Mouse (Mus musculus) spleen, embryonic (tissue): Measurements from ENCODE around the gene Ccndbp1.
"Not testable (repeated sequence)": the region's sequence is repeated elsewhere in the genome, so short reads cannot be mapped to it uniquely, and the experiment has no call there.

Experiments used
- CTCF ChIA-PET: fragments of 350-600 bp; sonication (Branson Sonifier 250); formaldehyde crosslinking; loops from one replicate; lab custom pipeline; 2022; lab: Charles Lee

Ccndbp1 gene

GRCm38 (mm10) chr2:121007925-121008663 is at the start of gene Ccndbp1:
Gene Ccndbp1 (plus strand): TSS chr2:121008403.
- CTCF ChIA-PET: interaction anchor here (0.5 kb wide), 1 partner anchor 1374 kb away, joined by 4 read pairs; no protein-coding TSS in a partner anchor

- CTCF ChIA-PET: interaction anchor here (0.6 kb wide), 1 partner anchor 32 kb away, joined by 6 read pairs; no protein-coding TSS in a partner anchor
These were observed 48.8 kb upstream of the Ccndbp1 start for GRCm38 (mm10) chr2:120959363-120959762.

GRCm38 (mm10) chr2:120959827-120960226 is 48.4 kb upstream of the Ccndbp1 start:
- CTCF ChIA-PET: interaction anchor here (0.6 kb wide), 1 partner anchor 32 kb away, joined by 6 read pairs; no protein-coding TSS in a partner anchor

- CTCF ChIA-PET: no interaction called here
These were observed 47.9 kb upstream of the Ccndbp1 start for GRCm38 (mm10) chr2:120960261-120960660.

GRCm38 (mm10) chr2:120963110-120963509 is 45.1 kb upstream of the Ccndbp1 start:
- CTCF ChIA-PET: no interaction called here

GRCm38 (mm10) chr2:120965486-120965885 is 42.7 kb upstream of the Ccndbp1 start:
- CTCF ChIA-PET: interaction anchor here (0.5 kb wide), 1 partner anchor 395 kb away, joined by 3 read pairs; no protein-coding TSS in a partner anchor

GRCm38 (mm10) chr2:120970045-120970539 is 38.1 kb upstream of the Ccndbp1 start:
- CTCF ChIA-PET: no interaction called here

- CTCF ChIA-PET: interaction anchor here (0.6 kb wide), 1 partner anchor 1269 kb away, joined by 3 read pairs; no protein-coding TSS in a partner anchor
These were observed 37.6 kb upstream of the Ccndbp1 start, which contains the start of gene Ubr1 for GRCm38 (mm10) chr2:120970559-120971080. Gene Ubr1 (minus strand): TSS chr2:120970715.

GRCm38 (mm10) chr2:120971766-120972165 is 36.4 kb upstream of the Ccndbp1 start:
- CTCF ChIA-PET: no interaction called here

GRCm38 (mm10) chr2:120972257-120972656 is 35.9 kb upstream of the Ccndbp1 start:
- CTCF ChIA-PET: not testable (repeated sequence)

- CTCF ChIA-PET: no interaction called here
These were observed 35.2 kb upstream of the Ccndbp1 start for GRCm38 (mm10) chr2:120972964-120973363.

- CTCF ChIA-PET: no interaction called here
These were observed 31.9 kb upstream of the Ccndbp1 start for GRCm38 (mm10) chr2:120976308-120976707.

- CTCF ChIA-PET: interaction anchor here (0.7 kb wide), 1 partner anchor 35 kb away, joined by 3 read pairs; no protein-coding TSS in a partner anchor
These were observed 30.9 kb upstream of the Ccndbp1 start, which contains the start of gene Tmem62 for GRCm38 (mm10) chr2:120976990-120977925. Gene Tmem62 (plus strand): TSS chr2:120977017.

GRCm38 (mm10) chr2:120977926-120978692 is 30.1 kb upstream of the Ccndbp1 start:
- CTCF ChIA-PET: interaction anchor here (0.7 kb wide), 1 partner anchor 35 kb away, joined by 3 read pairs; no protein-coding TSS in a partner anchor

- CTCF ChIA-PET: no interaction called here
These were observed 29.5 kb upstream of the Ccndbp1 start for GRCm38 (mm10) chr2:120978693-120979037.

- CTCF ChIA-PET: no interaction called here
These were observed 28.4 kb upstream of the Ccndbp1 start for GRCm38 (mm10) chr2:120979819-120980218.

- CTCF ChIA-PET: no interaction called here
These were observed 27.3 kb upstream of the Ccndbp1 start for GRCm38 (mm10) chr2:120980861-120981260.

- CTCF ChIA-PET: no interaction called here
These were observed 24.6 kb upstream of the Ccndbp1 start for GRCm38 (mm10) chr2:120983611-120984010.

- CTCF ChIA-PET: no interaction called here
These were observed 23.0 kb upstream of the Ccndbp1 start for GRCm38 (mm10) chr2:120985241-120985640.

GRCm38 (mm10) chr2:120991196-120991595 is 17.0 kb upstream of the Ccndbp1 start:
- CTCF ChIA-PET: no interaction called here

GRCm38 (mm10) chr2:120996607-120997006 is 11.6 kb upstream of the Ccndbp1 start:
- CTCF ChIA-PET: not testable (repeated sequence)
